In genomic region chr17:50517781-50518415, GRCm38 (mm10) we compare ENCODE assay signal across 14 mouse cellular contexts.
"Had no signal": no experiment of that assay in that cellular context is flagged by ENCODE, and none has a peak within 500 bp of the region (broad histone marks: within the 10 kb centered on the region; RNA-seq: fewer than 3 reads in every experiment).

No protein-coding gene starts in this region.

- H3K36me3 ChIP-seq: limb, embryonic 13.5 days; neural tube, embryonic 12.5 days had no signal

- H3K9ac ChIP-seq: limb, embryonic 13.5 days; liver, embryonic 14.5 days; neural tube, embryonic 12.5 days had no signal

- H3K4me1 ChIP-seq: limb, embryonic 13.5 days; neural tube, embryonic 12.5 days had no signal

- H3K27me3 ChIP-seq: limb, embryonic 13.5 days; neural tube, embryonic 12.5 days had no signal

- H3K27ac ChIP-seq: limb, embryonic 13.5 days; liver, embryonic 14.5 days; macrophage; neural tube, embryonic 12.5 days had no signal

- DNase-seq: kidney, adult 18-20 months; kidney, postnatal 10 days; kidney, postnatal 4 days; left cerebral cortex, postnatal 4 days; lung, adult 18-20 months; lung, postnatal 10 days; midbrain, embryonic 14.5 days; right cerebral cortex, postnatal 14 days; thymus, adult 18-20 months; thymus, postnatal 36 days had no signal

- H3K4me2 ChIP-seq: limb, embryonic 13.5 days; neural tube, embryonic 12.5 days had no signal

- H3K9me3 ChIP-seq: limb, embryonic 13.5 days; neural tube, embryonic 12.5 days had no signal

- H3K4me3 ChIP-seq: limb, embryonic 13.5 days; neural tube, embryonic 12.5 days had no signal
